Mouse (Mus musculus): ENCODE measurements at regions not wholly inside any gene's neighbourhood (a gene's known extent, or its start where the extent isn't known, plus 50 kb on each side); places are given as distances from the start of the nearest gene placed in this dataset.

- Histone ChIP-seq H3K27ac (no peak overlapping the region), H3K9ac (no peak overlapping the region), H3K4me3 (replicated peaks) (no peak overlapping the region), H3K4me1 (replicated peaks) (no peaks in the 10 kb centered on the region), H3K4me2 (no peak overlapping the region), H3K36me3 (no peaks in the 10 kb centered on the region), H3K9me3 (replicated peaks) (no peaks in the 10 kb centered on the region), H3K27me3 (no peaks in the 10 kb centered on the region)
- ATAC-seq (ENCODE audit: low read depth) (no peak), DNase-seq (no peak)
- 68% methylated on average over 9 of the region's 9 CpGs for WGBS (ENCODE audit: insufficient replicate concordance)
Observed at GRCm38 (mm10) chr3:40159591-40160145, 371.4 kb upstream of the Intu start.

GRCm38 (mm10) chr3:40164181-40164580 lies 366.9 kb upstream of the Intu start:
- Histone ChIP-seq H3K27ac (no peak overlapping the region), H3K9me3 (replicated peaks) (no peaks in the 10 kb centered on the region), H3K4me2 (no peak overlapping the region), H3K4me1 (replicated peaks) (no peaks in the 10 kb centered on the region), H3K27me3 (no peaks in the 10 kb centered on the region), H3K4me3 (replicated peaks) (no peak overlapping the region), H3K36me3 (no peaks in the 10 kb centered on the region), H3K9ac (no peak overlapping the region)
- DNase-seq (no peak), ATAC-seq (ENCODE audit: low read depth) (no peak)
- WGBS (ENCODE audit: insufficient replicate concordance), result 39% methylated on average over 1 of the region's 1 CpGs

GRCm38 (mm10) chr3:40167970-40168626 lies 363.0 kb upstream of the Intu start:
- ATAC-seq (ENCODE audit: low read depth), result no peak
- Histone ChIP-seq H3K9me3 (replicated peaks) (no peaks in the 10 kb centered on the region), H3K4me3 (replicated peaks) (no peak overlapping the region), H3K4me2 (no peak overlapping the region), H3K27me3 (no peaks in the 10 kb centered on the region), H3K4me1 (replicated peaks) (no peaks in the 10 kb centered on the region), H3K9ac (no peak overlapping the region), H3K27ac (no peak overlapping the region), H3K36me3 (no peaks in the 10 kb centered on the region)
- no peak for DNase-seq
- 71% methylated on average over 12 of the region's 12 CpGs for WGBS (ENCODE audit: insufficient replicate concordance)

GRCm38 (mm10) chr3:40169590-40169989 lies 361.5 kb upstream of the Intu start:
- Histone ChIP-seq H3K9me3 (replicated peaks) (no peaks in the 10 kb centered on the region), H3K27ac (no peak overlapping the region), H3K4me1 (replicated peaks) (no peaks in the 10 kb centered on the region), H3K4me3 (replicated peaks) (no peak overlapping the region), H3K36me3 (no peaks in the 10 kb centered on the region), H3K4me2 (no peak overlapping the region), H3K27me3 (no peaks in the 10 kb centered on the region), H3K9ac (no peak overlapping the region)
- DNase-seq, result no peak
- 59% methylated on average over 2 of the region's 2 CpGs for WGBS (ENCODE audit: insufficient replicate concordance)
- no peak for ATAC-seq (ENCODE audit: low read depth)

GRCm38 (mm10) chr3:40179726-40180317 lies 351.3 kb upstream of the Intu start:
- Histone ChIP-seq H3K36me3 (no peaks in the 10 kb centered on the region), H3K9me3 (replicated peaks) (no peaks in the 10 kb centered on the region), H3K27me3 (no peaks in the 10 kb centered on the region), H3K4me3 (replicated peaks) (no peak overlapping the region), H3K9ac (no peak overlapping the region), H3K4me2 (no peak overlapping the region), H3K4me1 (replicated peaks) (no peaks in the 10 kb centered on the region), H3K27ac (no peak overlapping the region)
- ATAC-seq (ENCODE audit: low read depth) (no peak), DNase-seq (no peak)
- 43% methylated on average over 3 of the region's 3 CpGs for WGBS (ENCODE audit: insufficient replicate concordance)

GRCm38 (mm10) chr3:40185597-40186320 lies 345.3 kb upstream of the Intu start:
- no peaks in the 10 kb centered on the region for H3K27me3 ChIP-seq
- WGBS (ENCODE audit: insufficient replicate concordance), result 63% methylated on average over 5 of the region's 5 CpGs

GRCm38 (mm10) chr3:40189529-40189928 lies 341.6 kb upstream of the Intu start:
- Histone ChIP-seq H3K4me2 (no peak overlapping the region), H3K4me1 (replicated peaks) (no peaks in the 10 kb centered on the region), H3K9ac (no peak overlapping the region), H3K9me3 (replicated peaks) (no peaks in the 10 kb centered on the region), H3K27ac (no peak overlapping the region), H3K27me3 (no peaks in the 10 kb centered on the region), H3K4me3 (replicated peaks) (no peak overlapping the region), H3K36me3 (no peaks in the 10 kb centered on the region)
- WGBS (ENCODE audit: insufficient replicate concordance), result 58% methylated on average over 6 of the region's 6 CpGs
- no peak for DNase-seq
- no peak for ATAC-seq (ENCODE audit: low read depth)

More at GRCm38 (mm10) chr3:40185597-40186320, 345.3 kb upstream of the Intu start:
- Histone ChIP-seq H3K27ac (no peak overlapping the region), H3K4me2 (no peak overlapping the region), H3K9me3 (replicated peaks) (no peaks in the 10 kb centered on the region), H3K9ac (no peak overlapping the region), H3K36me3 (no peaks in the 10 kb centered on the region), H3K4me1 (replicated peaks) (no peaks in the 10 kb centered on the region), H3K4me3 (replicated peaks) (no peak overlapping the region)
- ATAC-seq (ENCODE audit: low read depth) (no peak), DNase-seq (no peak)

- 60% methylated on average over 4 of the region's 4 CpGs for WGBS (ENCODE audit: insufficient replicate concordance)
- no peak for ATAC-seq (ENCODE audit: low read depth)
- no peak overlapping the region for H3K27ac ChIP-seq
- no peaks in the 10 kb centered on the region for H3K36me3 ChIP-seq
- DNase-seq, result no peak
- no peaks in the 10 kb centered on the region for H3K9me3 ChIP-seq (replicated peaks)
- no peak overlapping the region for H3K4me2 ChIP-seq
- no peak overlapping the region for H3K4me3 ChIP-seq (replicated peaks)
- no peak overlapping the region for H3K9ac ChIP-seq
- H3K4me1 ChIP-seq (replicated peaks), result no peaks in the 10 kb centered on the region
- H3K27me3 ChIP-seq, result no peaks in the 10 kb centered on the region
Observed at GRCm38 (mm10) chr3:40190024-40190423, 341.1 kb upstream of the Intu start.

GRCm38 (mm10) chr3:40200174-40200573 lies 330.9 kb upstream of the Intu start:
- no peaks in the 10 kb centered on the region for H3K4me1 ChIP-seq (replicated peaks)
- DNase-seq (no peak), ATAC-seq (ENCODE audit: low read depth) (no peak)
- no peak overlapping the region for H3K4me3 ChIP-seq (replicated peaks)
- H3K9ac ChIP-seq, result no peak overlapping the region
- no peak overlapping the region for H3K4me2 ChIP-seq
- 58% methylated on average over 4 of the region's 4 CpGs for WGBS (ENCODE audit: insufficient replicate concordance)
- no peaks in the 10 kb centered on the region for H3K9me3 ChIP-seq (replicated peaks)
- H3K36me3 ChIP-seq, result no peaks in the 10 kb centered on the region
- no peaks in the 10 kb centered on the region for H3K27me3 ChIP-seq
- H3K27ac ChIP-seq, result no peak overlapping the region

- no peak overlapping the region for H3K27ac ChIP-seq
- H3K36me3 ChIP-seq, result no peaks in the 10 kb centered on the region
- no peak overlapping the region for H3K9ac ChIP-seq
- no peaks in the 10 kb centered on the region for H3K9me3 ChIP-seq (replicated peaks)
- no peak overlapping the region for H3K4me3 ChIP-seq (replicated peaks)
- H3K4me1 ChIP-seq (replicated peaks), result no peaks in the 10 kb centered on the region
- no peak for ATAC-seq (ENCODE audit: low read depth)
- H3K27me3 ChIP-seq, result no peaks in the 10 kb centered on the region
- 68% methylated on average over 4 of the region's 4 CpGs for WGBS (ENCODE audit: insufficient replicate concordance)
- H3K4me2 ChIP-seq, result no peak overlapping the region
- DNase-seq, result no peak
Observed at GRCm38 (mm10) chr3:40206326-40206725, 324.8 kb upstream of the Intu start.

- H3K4me2 ChIP-seq, result no peak overlapping the region
- no peaks in the 10 kb centered on the region for H3K4me1 ChIP-seq (replicated peaks)
- no peak overlapping the region for H3K27ac ChIP-seq
- H3K36me3 ChIP-seq, result no peaks in the 10 kb centered on the region
- H3K27me3 ChIP-seq, result no peaks in the 10 kb centered on the region
- no peak overlapping the region for H3K9ac ChIP-seq
- DNase-seq, result no peak
- H3K4me3 ChIP-seq (replicated peaks), result no peak overlapping the region
- no peak for ATAC-seq (ENCODE audit: low read depth)
- H3K9me3 ChIP-seq (replicated peaks), result no peaks in the 10 kb centered on the region
Observed at GRCm38 (mm10) chr3:40211793-40212192, 319.3 kb upstream of the Intu start.

Measured in liver, embryonic 13.5 days (tissue).